12 mouse cellular contexts compared by ENCODE assay signal in genomic region chr11:75263964-75264312, GRCm38 (mm10).
A peak's percentile ranks its signal among the peaks of the same experiment; 100 is the strongest.
DNase-seq lines count a peak whose midpoint lies in the region; ATAC-seq lines count a peak whose summit lies in the region.
"Had no signal": no experiment of that assay in that cellular context is flagged by ENCODE, and none has a peak within 500 bp of the region (broad histone marks: within the 10 kb centered on the region; RNA-seq: fewer than 3 reads in every experiment).

No protein-coding gene starts in this region.

- no peak overlapping the region for H3K4me2 ChIP-seq in midbrain, embryonic 14.5 days (ENCODE audit: low read length)
- H3K4me2 ChIP-seq in forebrain, embryonic 15.5 days (replicated peaks): no peak overlapping the region
- no peak overlapping the region for H3K4me2 ChIP-seq in neural tube, embryonic 13.5 days
- H3K4me2 ChIP-seq: embryonic facial prominence, embryonic 12.5 days had no signal

- no peaks in the 10 kb centered on the region for H3K9me3 ChIP-seq in midbrain, embryonic 14.5 days (ENCODE audit: control insufficient read depth, low read length)
- no peaks in the 10 kb centered on the region for H3K9me3 ChIP-seq in midbrain, embryonic 10.5 days (replicated peaks)
- H3K9me3 ChIP-seq in forebrain, embryonic 15.5 days: no peaks in the 10 kb centered on the region
- H3K9me3 ChIP-seq in neural tube, embryonic 13.5 days: no peaks in the 10 kb centered on the region
- H3K9me3 ChIP-seq: embryonic facial prominence, embryonic 12.5 days had no signal

- DNase-seq in kidney, postnatal 10 days: peak; percentile 65
- DNase-seq in kidney, postnatal 36 days: no peak
- DNase-seq in midbrain, embryonic 14.5 days: peak; percentile 60
- DNase-seq in midbrain, embryonic 10.5 days (ENCODE audit: low spot score): no peak
- no peak for DNase-seq in thymus, postnatal 10 days (ENCODE audit: low spot score in 2 of 2)
- DNase-seq: cerebellum, postnatal 10 days; gastrocnemius, postnatal 36 days; lung, adult 2 months had no signal

- 0 out of 2 replicates have a peak overlapping the region, but pooled peaks have one; percentile 7 for H3K9ac ChIP-seq in midbrain, embryonic 14.5 days (replicated peaks; ENCODE audit: low read length)
- H3K9ac ChIP-seq in forebrain, embryonic 15.5 days (replicated peaks): no peak overlapping the region
- peak overlapping the region; percentile 47; the same call in 1 of the 2 replicates for H3K9ac ChIP-seq in neural tube, embryonic 13.5 days
- H3K9ac ChIP-seq: embryonic facial prominence, embryonic 12.5 days had no signal

- H3K4me3 ChIP-seq in midbrain, embryonic 14.5 days (replicated peaks; ENCODE audit: low read depth, low read length): no peak overlapping the region
- no peak overlapping the region for H3K4me3 ChIP-seq in midbrain, embryonic 10.5 days
- no peak overlapping the region for H3K4me3 ChIP-seq in forebrain, embryonic 15.5 days
- no peak overlapping the region for H3K4me3 ChIP-seq in neural tube, embryonic 13.5 days
- H3K4me3 ChIP-seq: embryonic facial prominence, embryonic 12.5 days had no signal

- no peaks in the 10 kb centered on the region for H3K27me3 ChIP-seq in midbrain, embryonic 14.5 days (ENCODE audit: control insufficient read depth, insufficient read depth, low read length)
- no peaks in the 10 kb centered on the region for H3K27me3 ChIP-seq in midbrain, embryonic 10.5 days (ENCODE audit: low read depth, poor library complexity, severe bottlenecking)
- no peaks in the 10 kb centered on the region for H3K27me3 ChIP-seq in forebrain, embryonic 15.5 days
- H3K27me3 ChIP-seq in neural tube, embryonic 13.5 days: no peaks in the 10 kb centered on the region

- WGBS in midbrain, embryonic 14.5 days: 42% methylated on average over 6 of the region's 6 CpGs
- WGBS in midbrain, embryonic 10.5 days: 79% methylated on average over 6 of the region's 6 CpGs
- 23% methylated on average over 6 of the region's 6 CpGs for WGBS in forebrain, embryonic 15.5 days
- WGBS in neural tube, embryonic 13.5 days: 42% methylated on average over 6 of the region's 6 CpGs

- ATAC-seq in midbrain, embryonic 14.5 days (ENCODE audit: low FRiP score, low TSS enrichment): peak; percentile 51; the same call in 1 of the 2 replicates
- 0 out of 2 replicates have a peak, but pooled peaks have one; percentile 30 for ATAC-seq in forebrain, embryonic 15.5 days (replicated peaks)
- ATAC-seq in neural tube, embryonic 13.5 days (ENCODE audit: low read depth): peak; percentile 19; the same call in 1 of the 2 replicates
- ATAC-seq: intestine, embryonic 16.5 days had no signal

- H3K36me3 ChIP-seq in midbrain, embryonic 14.5 days (ENCODE audit: control insufficient read depth, insufficient read depth, low read length): peaks cover 12% of the 10 kb centered on the region; the same call in 1 of the 2 replicates
- no peaks in the 10 kb centered on the region for H3K36me3 ChIP-seq in midbrain, embryonic 10.5 days
- no peaks in the 10 kb centered on the region for H3K36me3 ChIP-seq in forebrain, embryonic 15.5 days
- no peaks in the 10 kb centered on the region for H3K36me3 ChIP-seq in neural tube, embryonic 13.5 days
- H3K36me3 ChIP-seq: embryonic facial prominence, embryonic 12.5 days had no signal

- peaks cover 30% of the 10 kb centered on the region for H3K4me1 ChIP-seq in midbrain, embryonic 14.5 days (ENCODE audit: control insufficient read depth, insufficient read depth, low read length)
- H3K4me1 ChIP-seq in midbrain, embryonic 10.5 days: peaks cover 68% of the 10 kb centered on the region
- H3K4me1 ChIP-seq in forebrain, embryonic 15.5 days: peaks cover 41% of the 10 kb centered on the region
- peaks cover 57% of the 10 kb centered on the region for H3K4me1 ChIP-seq in neural tube, embryonic 13.5 days (replicated peaks)

- peak overlapping the region; percentile 55; the same call in 1 of the 2 replicates for H3K27ac ChIP-seq in midbrain, embryonic 14.5 days (replicated peaks; ENCODE audit: low read depth, low read length)
- H3K27ac ChIP-seq in midbrain, embryonic 10.5 days (replicated peaks): no peak overlapping the region
- H3K27ac ChIP-seq in forebrain, embryonic 15.5 days (replicated peaks): peak overlapping the region; percentile 67; the same call in 1 of the 2 replicates
- H3K27ac ChIP-seq in neural tube, embryonic 13.5 days (replicated peaks): peak overlapping the region; percentile 80

Comparison
In these comparisons a context has a peak if more than half of its experiments do, and no peak if none do; other contexts are left out.
1. DNase-seq: peak in kidney, postnatal 10 days (single experiment) and midbrain, embryonic 14.5 days (single experiment); none in kidney, postnatal 36 days (0 of 2), midbrain, embryonic 10.5 days (single experiment) and thymus, postnatal 10 days (0 of 2).
2. Peak in every context shown above with its lines, with median percentiles within 50 percentile points of each other: ATAC-seq.